ENCODE assay signal across 15 mouse cellular contexts in genomic region chr11:78829373-78829772, GRCm38 (mm10). TPM values are rescaled to one million over a fixed set of nuclear protein-coding genes. Genes with fewer than 3 reads are reported as not detected.
DNase-seq lines count a peak whose midpoint lies in the region; ATAC-seq and TF ChIP-seq lines count a peak whose summit lies in the region.
"Had no signal": no experiment of that assay in that cellular context is flagged by ENCODE, and none has a peak within 500 bp of the region (broad histone marks: within the 10 kb centered on the region; RNA-seq: fewer than 3 reads in every experiment).

No protein-coding gene starts in this region.

- H3K9ac ChIP-seq in heart, embryonic 14.5 days (ENCODE audit: low read length): 0 out of 2 replicates have a peak overlapping the region, but pooled peaks have one; percentile 32
- H3K9ac ChIP-seq in kidney, embryonic 16.5 days (replicated peaks; ENCODE audit: low read length): no peak overlapping the region
- H3K9ac ChIP-seq: hindbrain, embryonic 12.5 days; neural tube, embryonic 12.5 days had no signal

- DNase-seq in heart, adult 8-10 months (ENCODE audit: low spot score): no peak
- no peak for DNase-seq in G1E (ENCODE audit: low spot score)
- DNase-seq in embryo, embryonic 11 days: peak; percentile 48
- DNase-seq in gastrocnemius, adult 8-10 months (ENCODE audit: low spot score in 2 of 2): no peak
- DNase-seq in urinary bladder, adult 18-20 months (ENCODE audit: low spot score in 2 of 2): no peak
- no peak for DNase-seq in adrenal gland, postnatal 14 days
- DNase-seq: adrenal gland, postnatal 25 days; right cerebral cortex, adult 18-20 months; thymus, postnatal 25 days had no signal

- H3K4me3 ChIP-seq in heart, embryonic 14.5 days (ENCODE audit: control insufficient read depth in 1 of 2, insufficient read depth in 1 of 2, low read depth in 1 of 2, low read length in 2 of 2): no peak overlapping the region
- H3K4me3 ChIP-seq in G1E (ENCODE audit: low read depth, low read length): peak overlapping the region; percentile 26; the same call in 1 of the 2 replicates
- no peak overlapping the region for H3K4me3 ChIP-seq in kidney, embryonic 16.5 days (ENCODE audit: low read length)
- H3K4me3 ChIP-seq: hindbrain, embryonic 12.5 days; midbrain, embryonic 12.5 days; neural tube, embryonic 12.5 days had no signal

- peaks cover 40 to 63% of the 10 kb centered on the region in 2 experiments for H3K4me1 ChIP-seq in heart, embryonic 14.5 days (ENCODE audit: control insufficient read depth in 2 of 2, insufficient read depth in 2 of 2, low read length in 2 of 2)
- peaks cover 83% of the 10 kb centered on the region for H3K4me1 ChIP-seq in G1E (ENCODE audit: insufficient read depth, low read depth, low read length)
- peaks cover 53% of the 10 kb centered on the region for H3K4me1 ChIP-seq in kidney, embryonic 16.5 days (ENCODE audit: insufficient read depth, low read length)

- no peak for TF ChIP-seq CTCF in G1E (IDR thresholded peaks at IDR 0.05; ENCODE audit: low read depth, low read length)

- peak; percentile 33; the same call in 1 of the 2 replicates for ATAC-seq in heart, embryonic 14.5 days (ENCODE audit: insufficient number of reproducible peaks, insufficient read depth, low FRiP score, low read depth)
- no peak for ATAC-seq in G1E (ENCODE audit: extremely low read depth, insufficient number of reproducible peaks, low FRiP score, poor library complexity, severe bottlenecking)
- ATAC-seq in kidney, embryonic 16.5 days (ENCODE audit: low FRiP score, low TSS enrichment): peak; percentile 12; the same call in 1 of the 2 replicates
- ATAC-seq: Patski had no signal

- no peaks in the 10 kb centered on the region for H3K9me3 ChIP-seq in heart, embryonic 14.5 days (ENCODE audit: control insufficient read depth, low read length)
- no peaks in the 10 kb centered on the region for H3K9me3 ChIP-seq in G1E (replicated peaks)
- no peaks in the 10 kb centered on the region for H3K9me3 ChIP-seq in kidney, embryonic 16.5 days (ENCODE audit: low read length)
- H3K9me3 ChIP-seq: hindbrain, embryonic 12.5 days; midbrain, embryonic 12.5 days; neural tube, embryonic 12.5 days had no signal

- H3K36me3 ChIP-seq in heart, embryonic 14.5 days (ENCODE audit: control insufficient read depth, insufficient read depth, low read length): no peaks in the 10 kb centered on the region
- peaks cover 22% of the 10 kb centered on the region for H3K36me3 ChIP-seq in G1E (replicated peaks)
- no peaks in the 10 kb centered on the region for H3K36me3 ChIP-seq in kidney, embryonic 16.5 days (ENCODE audit: insufficient read depth, low read length)
- H3K36me3 ChIP-seq: hindbrain, embryonic 12.5 days; midbrain, embryonic 12.5 days; neural tube, embryonic 12.5 days had no signal

- peak overlapping the region; percentile 30; the same call in 1 of the 2 replicates for H3K4me2 ChIP-seq in heart, embryonic 14.5 days (ENCODE audit: low read length)
- H3K4me2 ChIP-seq in kidney, embryonic 16.5 days (replicated peaks; ENCODE audit: low read depth, low read length): no peak overlapping the region
- H3K4me2 ChIP-seq: hindbrain, embryonic 12.5 days; midbrain, embryonic 12.5 days; neural tube, embryonic 12.5 days had no signal

- H3K27ac ChIP-seq in heart, embryonic 14.5 days (replicated peaks in 1 of 2; ENCODE audit: control insufficient read depth in 1 of 2, insufficient read depth in 1 of 2, low read depth in 2 of 2, low read length in 2 of 2): peak overlapping the region; percentile 55 to 63
- no peak overlapping the region for H3K27ac ChIP-seq in kidney, embryonic 16.5 days (ENCODE audit: low read length)
- H3K27ac ChIP-seq: hindbrain, embryonic 12.5 days; midbrain, embryonic 12.5 days; neural tube, embryonic 12.5 days had no signal

- 14% methylated on average over 6 of the region's 6 CpGs for WGBS in heart, embryonic 14.5 days
- 18% methylated on average over 6 of the region's 6 CpGs for WGBS in kidney, embryonic 16.5 days

- H3K27me3 ChIP-seq in heart, embryonic 14.5 days (ENCODE audit: control insufficient read depth, insufficient read depth, low read length): no peaks in the 10 kb centered on the region
- H3K27me3 ChIP-seq in G1E (ENCODE audit: insufficient read depth, low read length): no peaks in the 10 kb centered on the region
- no peaks in the 10 kb centered on the region for H3K27me3 ChIP-seq in kidney, embryonic 16.5 days (ENCODE audit: insufficient read depth, low read length)
- H3K27me3 ChIP-seq: hindbrain, embryonic 12.5 days; midbrain, embryonic 12.5 days; neural tube, embryonic 12.5 days; Patski had no signal

RNA-seq across cellular contexts. Expression of gene Lyrm9, which starts 3.0 kb away (rescaled TPM):
- 31.0 and 41.2 TPM in 2 replicates for polyA plus RNA-seq in heart, embryonic 14.5 days (2014; fragmentation: Nextera tagmentation; extraction: Ambion mirVana)
- total RNA-seq in heart, adult 8-10 months (2022): 10 to 100 TPM; 34.3 to 51.3 (median 39.8) TPM
- total RNA-seq in G1E (2014; fragmentation: Nextera tagmentation) (15.2 and 24.9 TPM in 2 replicates), G1E (2017) (52.1 and 86.5 TPM in 2 replicates)
- 211 and 274 TPM in 2 replicates for polyA plus RNA-seq in G1E (2012)
- 21.1 TPM in 2 replicates for polyA plus RNA-seq in kidney, embryonic 16.5 days (2015; fragmentation: Nextera tagmentation; extraction: Ambion mirVana)
- 10 to 100 TPM; 15.7 to 22.0 (median 19.6) TPM for total RNA-seq in gastrocnemius, adult 8-10 months (2022)
- 26.1 and 32.7 TPM in 2 replicates for total RNA-seq in adrenal gland, postnatal 14 days (2021)
